Mouse (Mus musculus): ENCODE data around the gene Krt81. TPM values are rescaled to one million over a fixed set of nuclear protein-coding genes. Genes with fewer than 3 reads are reported as not detected.

Krt81 gene
- not detected for total RNA-seq (2021)
- long read RNA-seq, experiment 1: 0 reads
- long read RNA-seq, experiment 2: 0 reads

- no peak within 1 kb of the TSS for H3K27ac ChIP-seq
- TF ChIP-seq CTCF (IDR thresholded peaks at IDR 0.05): no peak
- intact Hi-C loops (cut with DNase I): no loop called here
These were observed at the start of gene Krt81 for GRCm38 (mm10) chr15:101463651-101464050. TSS of gene Krt81 (minus strand) at chr15:101463751.

GRCm38 (mm10) chr15:101508247-101508646 lies 44.7 kb upstream of the Krt81 start:
- Histone ChIP-seq H3K27ac (no peak overlapping the region), H3K4me3 (no peak overlapping the region)
- no peak for TF ChIP-seq CTCF (IDR thresholded peaks at IDR 0.05)
- no peak for DNase-seq
- intact Hi-C loops (cut with DNase I): no loop called here

More at GRCm38 (mm10) chr15:101463651-101464050, at the start of gene Krt81:
- DNase-seq: no peak
- H3K4me3 ChIP-seq: no peak within 1 kb of the TSS

GRCm38 (mm10) chr15:101506896-101507758 lies 43.6 kb upstream of the Krt81 start:
- Histone ChIP-seq H3K27ac (no peak overlapping the region), H3K4me3 (no peak overlapping the region)
- no peak for TF ChIP-seq CTCF (IDR thresholded peaks at IDR 0.05)
- DNase-seq: no peak
- intact Hi-C loops (cut with DNase I): no loop called here

- TF ChIP-seq CTCF (IDR thresholded peaks at IDR 0.05): peak; percentile 62
- Histone ChIP-seq H3K27ac (no peak overlapping the region), H3K4me3 (no peak overlapping the region)
- intact Hi-C loops (cut with DNase I): loop anchor here (2.0 kb wide), 1 partner anchor 158 kb away; no protein-coding TSS in a partner anchor
- peak; percentile 42 for DNase-seq
These were observed 33.6 kb upstream of the Krt81 start for GRCm38 (mm10) chr15:101497181-101497580.

GRCm38 (mm10) chr15:101495266-101495665 lies 31.7 kb upstream of the Krt81 start:
- H3K27ac ChIP-seq: no peak overlapping the region
- H3K4me3 ChIP-seq: no peak overlapping the region
- no peak for DNase-seq
- TF ChIP-seq CTCF (IDR thresholded peaks at IDR 0.05): no peak
- intact Hi-C loops (cut with DNase I): no loop called here

GRCm38 (mm10) chr15:101494203-101494602 lies 30.7 kb upstream of the Krt81 start:
- Histone ChIP-seq H3K27ac (no peak overlapping the region), H3K4me3 (no peak overlapping the region)
- TF ChIP-seq CTCF (IDR thresholded peaks at IDR 0.05): no peak
- DNase-seq: no peak
- intact Hi-C loops (cut with DNase I): no loop called here

- Histone ChIP-seq H3K27ac (no peak overlapping the region), H3K4me3 (no peak overlapping the region)
- DNase-seq: no peak
- no peak for TF ChIP-seq CTCF (IDR thresholded peaks at IDR 0.05)
- intact Hi-C loops (cut with DNase I): no loop called here
These were observed 30.2 kb upstream of the Krt81 start for GRCm38 (mm10) chr15:101493713-101494112.

- Histone ChIP-seq H3K4me3 (no peak overlapping the region), H3K27ac (no peak overlapping the region)
- intact Hi-C loops (cut with DNase I): no loop called here
- no peak for TF ChIP-seq CTCF (IDR thresholded peaks at IDR 0.05)
- no peak for DNase-seq
These were observed 29.2 kb upstream of the Krt81 start for GRCm38 (mm10) chr15:101492718-101493117.

- TF ChIP-seq CTCF (IDR thresholded peaks at IDR 0.05): no peak
- intact Hi-C loops (cut with DNase I): no loop called here
- no peak within 1 kb of the TSS for H3K4me3 ChIP-seq
These were observed 27.9 kb upstream of the Krt81 start, which contains the start of gene Krt83 for GRCm38 (mm10) chr15:101491431-101491830. TSS of gene Krt83 (minus strand) at chr15:101491512.

GRCm38 (mm10) chr15:101485911-101486635 lies 22.5 kb upstream of the Krt81 start:
- no peak overlapping the region for H3K4me3 ChIP-seq
- TF ChIP-seq CTCF (IDR thresholded peaks at IDR 0.05): no peak
- DNase-seq: no peak
- H3K27ac ChIP-seq: no peak overlapping the region
- intact Hi-C loops (cut with DNase I): no loop called here

More at GRCm38 (mm10) chr15:101491431-101491830, 27.9 kb upstream of the Krt81 start, which contains the start of gene Krt83:
- DNase-seq: no peak
- H3K27ac ChIP-seq: no peak within 1 kb of the TSS

- no peak for DNase-seq
- intact Hi-C loops (cut with DNase I): no loop called here
- H3K4me3 ChIP-seq: no peak overlapping the region
- no peak overlapping the region for H3K27ac ChIP-seq
- no peak for TF ChIP-seq CTCF (IDR thresholded peaks at IDR 0.05)
These were observed 21.4 kb upstream of the Krt81 start for GRCm38 (mm10) chr15:101484939-101485338.

GRCm38 (mm10) chr15:101483646-101484045 lies 20.1 kb upstream of the Krt81 start:
- Histone ChIP-seq H3K27ac (no peak overlapping the region), H3K4me3 (no peak overlapping the region)
- no peak for TF ChIP-seq CTCF (IDR thresholded peaks at IDR 0.05)
- DNase-seq: no peak
- intact Hi-C loops (cut with DNase I): no loop called here

- intact Hi-C loops (cut with DNase I): no loop called here
- no peak for TF ChIP-seq CTCF (IDR thresholded peaks at IDR 0.05)
- no peak for DNase-seq
- no peak overlapping the region for H3K4me3 ChIP-seq
- H3K27ac ChIP-seq: no peak overlapping the region
These were observed 18.5 kb upstream of the Krt81 start for GRCm38 (mm10) chr15:101482056-101482455.

Measured in gastrocnemius, adult 2 months (tissue).